Mouse (Mus musculus): ENCODE measurements around the gene Pygo2. TPM values are rescaled to one million over a fixed set of nuclear protein-coding genes. Genes with fewer than 3 reads are reported as not detected.

Pygo2 gene
- polyA plus RNA-seq, 1 experiment from 2014 or later: 68.4 TPM

GRCm38 (mm10) chr3:89386438-89387420 lies 43.3 kb upstream of the Pygo2 start:
- TF ChIP-seq CTCF (IDR thresholded peaks at IDR 0.05): no peak
- ChIA-PET CTCF (interaction anchor here (1.7 kb wide), 1 partner anchor 33 kb away, joined by 9 read pairs; no protein-coding TSS in a partner anchor), POLR2A (interaction anchor here (1.3 to 1.4 kb wide), 2 partner anchors 9 to 14 kb away, joined by 4 to 6 read pairs; no protein-coding TSS in a partner anchor)
- ATAC-seq (no peak), DNase-seq (ENCODE audit: low read depth, low spot score) (no peak)
- in situ Hi-C loops (cut with MboI; ENCODE audit: low pct_unique_long_range_greater_than_20kb): no loop called here
- no peaks in the 10 kb centered on the region for H3K27me3 ChIP-seq

- no peaks in the 10 kb centered on the region for H3K27me3 ChIP-seq
- POLR2A ChIA-PET: interaction anchor here (1.3 to 1.4 kb wide), 2 partner anchors 10 to 15 kb away, joined by 4 to 6 read pairs; no protein-coding TSS in a partner anchor
- CTCF ChIA-PET: interaction anchor here (1.7 kb wide), 1 partner anchor 33 kb away, joined by 9 read pairs; no protein-coding TSS in a partner anchor
- DNase-seq (ENCODE audit: low read depth, low spot score): no peak
- in situ Hi-C loops (cut with MboI; ENCODE audit: low pct_unique_long_range_greater_than_20kb): no loop called here
- TF ChIP-seq CTCF (IDR thresholded peaks at IDR 0.05): no peak
- no peak for ATAC-seq
Observed at GRCm38 (mm10) chr3:89387632-89388031, 42.4 kb upstream of the Pygo2 start.

- no peak for TF ChIP-seq CTCF (IDR thresholded peaks at IDR 0.05)
- in situ Hi-C loops (cut with MboI; ENCODE audit: low pct_unique_long_range_greater_than_20kb): no loop called here
- ChIA-PET POLR2A (interaction anchor here (1.3 kb wide), 1 partner anchor 15 kb away, joined by 6 read pairs; no protein-coding TSS in a partner anchor), CTCF (interaction anchor here (0.7 to 1.7 kb wide), 4 partner anchors 8 to 34 kb away, joined by 3 to 9 read pairs (median 4); partner anchors contain the start of gene Dcst2)
- ATAC-seq (no peak), DNase-seq (ENCODE audit: low read depth, low spot score) (no peak)
- H3K27me3 ChIP-seq: no peaks in the 10 kb centered on the region
Observed at GRCm38 (mm10) chr3:89388134-89388881, 41.7 kb upstream of the Pygo2 start.

- DNase-seq (ENCODE audit: low read depth, low spot score): no peak
- CTCF ChIA-PET: interaction anchor here (0.7 to 1.5 kb wide), 4 partner anchors 9 to 27 kb away, joined by 3 to 4 read pairs (median 3); partner anchors contain the start of gene Dcst2
- ATAC-seq: no peak
- in situ Hi-C loops (cut with MboI; ENCODE audit: low pct_unique_long_range_greater_than_20kb): no loop called here
- no peaks in the 10 kb centered on the region for H3K27me3 ChIP-seq
- POLR2A ChIA-PET: interaction anchor here (2.1 to 8.2 kb wide), 2 partner anchors 12 to 32 kb away, joined by 12 to 56 read pairs; no protein-coding TSS in a partner anchor
- no peak for TF ChIP-seq CTCF (IDR thresholded peaks at IDR 0.05)
Observed at GRCm38 (mm10) chr3:89388901-89389740, 40.9 kb upstream of the Pygo2 start.

- TF ChIP-seq CTCF (IDR thresholded peaks at IDR 0.05): no peak
- H3K27me3 ChIP-seq: no peaks in the 10 kb centered on the region
- DNase-seq (ENCODE audit: low read depth, low spot score) (no peak), ATAC-seq (no peak)
- in situ Hi-C loops (cut with MboI; ENCODE audit: low pct_unique_long_range_greater_than_20kb): no loop called here
- POLR2A ChIA-PET: interaction anchor here (0.8 to 8.2 kb wide), 4 partner anchors 8 to 39 kb away, joined by 3 to 56 read pairs (median 8); no protein-coding TSS in a partner anchor
- CTCF ChIA-PET: interaction anchor here (1.2 to 2.0 kb wide), 2 partner anchors 12 to 50 kb away, joined by 3 to 5 read pairs; no protein-coding TSS in a partner anchor
Observed at GRCm38 (mm10) chr3:89390111-89390515, 39.9 kb upstream of the Pygo2 start.

- ATAC-seq (no peak), DNase-seq (ENCODE audit: low read depth, low spot score) (no peak)
- H3K27me3 ChIP-seq: no peaks in the 10 kb centered on the region
- no peak for TF ChIP-seq CTCF (IDR thresholded peaks at IDR 0.05)
- in situ Hi-C loops (cut with MboI; ENCODE audit: low pct_unique_long_range_greater_than_20kb): no loop called here
- POLR2A ChIA-PET: interaction anchor here (0.5 to 8.2 kb wide), 13 partner anchors 9 to 690 kb away, joined by 3 to 56 read pairs (median 4); partner anchors contain the start of gene Flad1
- CTCF ChIA-PET: interaction anchor here (1.2 to 2.1 kb wide), 7 partner anchors 9 to 51 kb away, joined by 3 to 11 read pairs (median 5); no protein-coding TSS in a partner anchor
Observed at GRCm38 (mm10) chr3:89390699-89391662, 39.0 kb upstream of the Pygo2 start.

- in situ Hi-C loops (cut with MboI; ENCODE audit: low pct_unique_long_range_greater_than_20kb): no loop called here
- no peak for TF ChIP-seq CTCF (IDR thresholded peaks at IDR 0.05)
- H3K27me3 ChIP-seq: no peaks in the 10 kb centered on the region
- no peak for DNase-seq (ENCODE audit: low read depth, low spot score)
- ATAC-seq: no peak
- CTCF ChIA-PET: interaction anchor here (1.2 to 2.1 kb wide), 9 partner anchors 10 to 94 kb away, joined by 3 to 11 read pairs (median 5); no protein-coding TSS in a partner anchor
- POLR2A ChIA-PET: interaction anchor here (0.6 to 8.2 kb wide), 14 partner anchors 14 to 689 kb away, joined by 3 to 56 read pairs (median 4); partner anchors contain the start of genes Efna1 and Flad1
Observed at GRCm38 (mm10) chr3:89391663-89392511, 38.1 kb upstream of the Pygo2 start.

Measured in Patski (cell line).